Mouse (Mus musculus): ENCODE data around the gene Vsig10l. TPM values are rescaled to one million over a fixed set of nuclear protein-coding genes. Genes with fewer than 3 reads are reported as not detected.

Vsig10l gene
- 10.9 and 12.9 TPM in 2 replicates for polyA plus RNA-seq (2012; rRNA removed)

DNA sequence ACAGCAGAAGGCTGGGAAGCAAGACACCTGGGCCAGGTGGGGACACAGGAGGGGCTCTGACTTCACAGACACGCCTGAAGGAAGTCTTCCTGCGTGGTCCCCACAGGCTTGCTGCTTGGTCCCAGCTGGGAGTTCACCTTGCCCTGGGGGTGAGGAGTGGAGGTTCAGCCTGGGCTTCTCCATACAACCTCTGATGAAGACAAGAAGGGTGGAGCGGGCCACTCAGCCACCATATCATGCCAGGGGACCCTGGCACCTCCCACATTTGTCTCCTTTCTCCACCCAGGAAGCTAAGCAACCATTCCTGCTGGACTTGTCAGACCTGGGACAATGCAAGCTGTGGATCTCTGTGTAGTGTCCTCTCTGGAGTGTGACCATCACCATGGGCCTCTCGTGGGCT is at the start of gene Vsig10l:
TSS of gene Vsig10l (plus strand) at position 301 of the 400 bp plus-strand sequence.
- H3K4me1 ChIP-seq (ENCODE audit: control insufficient read depth, insufficient read depth, low read length), result peaks cover 16% of the 10 kb centered on the region
- H3K27ac ChIP-seq (ENCODE audit: control insufficient read depth, insufficient read depth, low read depth, low read length), result no peak within 1 kb of the TSS
- H3K4me3 ChIP-seq (ENCODE audit: control insufficient read depth, low read depth, low read length), result no peak within 1 kb of the TSS
- H3K36me3 ChIP-seq (ENCODE audit: control insufficient read depth, insufficient read depth, low read length), result no peaks in the 10 kb centered on the region
- no peak for TF ChIP-seq POLR2A (IDR thresholded peaks at IDR 0.05; ENCODE audit: control insufficient read depth, low read depth, low read length)
- TF ChIP-seq CTCF (IDR thresholded peaks at IDR 0.05; ENCODE audit: control insufficient read depth, insufficient read depth, insufficient replicate concordance, low read depth, low read length), result no peak
- H3K27me3 ChIP-seq (ENCODE audit: control insufficient read depth, insufficient read depth, low read length), result no peaks in the 10 kb centered on the region

DNA sequence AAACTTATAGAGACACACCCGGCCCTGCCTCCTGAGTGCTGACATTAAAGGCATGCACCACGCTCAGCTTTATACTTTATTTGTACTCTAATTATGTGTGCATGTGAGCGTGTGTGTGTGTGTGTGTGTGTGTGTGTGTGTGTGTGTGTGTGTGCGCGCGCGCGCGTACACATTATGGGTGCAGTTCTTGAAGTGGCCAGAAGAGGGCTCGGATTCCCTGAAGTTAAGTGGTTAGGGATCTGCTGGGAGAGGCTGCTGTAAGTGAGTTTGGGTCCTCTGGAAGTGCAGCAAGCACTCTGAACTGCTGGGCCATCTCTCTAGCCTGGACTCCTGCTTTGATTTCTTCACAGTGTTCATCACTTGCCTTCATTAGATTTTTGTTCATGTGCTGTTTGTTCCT is 45.7 kb upstream of the Vsig10l start:
- no peak for TF ChIP-seq POLR2A (IDR thresholded peaks at IDR 0.05; ENCODE audit: control insufficient read depth, low read depth, low read length)
- TF ChIP-seq CTCF (IDR thresholded peaks at IDR 0.05; ENCODE audit: control insufficient read depth, insufficient read depth, insufficient replicate concordance, low read depth, low read length), result peak; percentile 36; the same call in 1 of the 2 replicates
- H3K4me1 ChIP-seq (ENCODE audit: control insufficient read depth, insufficient read depth, low read length), result no peaks in the 10 kb centered on the region; the same call in 1 of the 2 replicates
- H3K36me3 ChIP-seq (ENCODE audit: control insufficient read depth, insufficient read depth, low read length), result no peaks in the 10 kb centered on the region
- H3K27me3 ChIP-seq (ENCODE audit: control insufficient read depth, insufficient read depth, low read length), result no peaks in the 10 kb centered on the region
- no peak overlapping the region for H3K4me3 ChIP-seq (ENCODE audit: control insufficient read depth, low read depth, low read length)
- H3K27ac ChIP-seq (ENCODE audit: control insufficient read depth, insufficient read depth, low read depth, low read length), result no peak overlapping the region

DNA sequence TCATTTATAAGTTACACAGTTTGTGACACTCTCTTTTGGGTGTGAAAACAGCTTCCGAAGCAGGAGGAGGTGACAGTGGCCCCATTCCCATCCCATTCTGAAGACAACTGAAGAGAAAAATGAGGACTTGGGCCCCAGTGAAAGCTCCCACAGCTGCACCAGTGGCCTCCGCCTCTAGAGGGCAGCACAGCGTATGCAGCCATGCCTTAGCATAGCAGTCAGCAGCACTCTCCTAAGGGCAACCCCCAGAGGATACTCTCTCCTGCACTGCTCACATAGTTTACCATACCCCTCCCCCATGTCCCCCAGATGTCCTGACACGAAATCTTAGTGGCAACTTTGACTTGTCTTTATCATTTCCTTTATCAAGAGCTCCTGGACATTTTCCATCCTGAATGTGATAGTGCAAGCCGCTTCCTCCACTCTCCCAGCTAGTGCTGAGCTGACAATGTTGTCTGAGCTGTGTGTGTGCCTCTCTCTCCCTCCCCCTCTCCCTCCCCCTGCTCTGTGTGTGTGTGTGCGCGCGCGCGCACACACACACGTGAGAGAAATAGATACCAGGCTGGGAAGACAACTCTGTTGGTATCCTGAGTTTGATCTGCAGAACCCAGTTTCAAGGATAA is 39.8 kb upstream of the Vsig10l start:
- Histone ChIP-seq H3K4me3 (ENCODE audit: control insufficient read depth, low read depth, low read length) (no peak overlapping the region), H3K4me1 (ENCODE audit: control insufficient read depth, insufficient read depth, low read length) (no peaks in the 10 kb centered on the region; the same call in 1 of the 2 replicates), H3K36me3 (ENCODE audit: control insufficient read depth, insufficient read depth, low read length) (no peaks in the 10 kb centered on the region), H3K27me3 (ENCODE audit: control insufficient read depth, insufficient read depth, low read length) (no peaks in the 10 kb centered on the region), H3K27ac (ENCODE audit: control insufficient read depth, insufficient read depth, low read depth, low read length) (no peak overlapping the region)
- TF ChIP-seq CTCF (IDR thresholded peaks at IDR 0.05; ENCODE audit: control insufficient read depth, insufficient read depth, insufficient replicate concordance, low read depth, low read length) (peak; percentile 96), POLR2A (IDR thresholded peaks at IDR 0.05; ENCODE audit: control insufficient read depth, low read depth, low read length) (no peak)

DNA sequence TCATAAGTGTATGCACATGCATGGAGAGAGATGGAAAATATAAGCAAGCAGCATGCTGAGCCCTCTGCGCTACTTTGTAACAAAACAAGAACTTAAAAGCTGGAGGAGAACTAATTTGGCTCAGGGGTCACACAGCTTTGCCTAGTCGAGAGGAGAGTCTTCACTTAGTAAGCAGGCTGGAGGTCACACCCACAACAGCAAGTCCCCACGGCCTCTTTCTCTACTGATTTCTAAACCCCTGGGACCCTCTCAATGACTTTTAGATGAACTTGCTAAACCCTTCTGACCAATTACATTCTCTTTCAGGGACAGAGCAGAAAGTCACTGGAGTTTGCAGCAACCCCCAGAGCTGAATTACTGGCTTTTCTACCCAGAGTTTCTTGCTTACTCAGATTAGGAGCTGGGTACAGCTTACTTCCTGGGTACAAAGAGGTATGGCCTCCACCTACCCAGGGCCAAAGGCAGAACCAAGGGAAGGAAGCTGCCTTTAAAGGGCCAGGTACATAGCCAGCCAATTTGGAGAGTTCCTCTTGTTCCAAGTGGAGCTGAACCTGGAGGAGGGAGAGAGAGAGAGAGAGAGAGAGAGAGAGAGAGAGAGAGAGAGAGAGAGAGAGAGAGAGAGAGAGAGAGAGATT is 38.8 kb upstream of the Vsig10l start:
- Histone ChIP-seq H3K27ac (ENCODE audit: control insufficient read depth, insufficient read depth, low read depth, low read length) (no peak overlapping the region), H3K4me3 (ENCODE audit: control insufficient read depth, low read depth, low read length) (no peak overlapping the region), H3K36me3 (ENCODE audit: control insufficient read depth, insufficient read depth, low read length) (no peaks in the 10 kb centered on the region), H3K4me1 (ENCODE audit: control insufficient read depth, insufficient read depth, low read length) (no peaks in the 10 kb centered on the region; the same call in 1 of the 2 replicates), H3K27me3 (ENCODE audit: control insufficient read depth, insufficient read depth, low read length) (no peaks in the 10 kb centered on the region)
- no peak for TF ChIP-seq POLR2A (IDR thresholded peaks at IDR 0.05; ENCODE audit: control insufficient read depth, low read depth, low read length)
- TF ChIP-seq CTCF (IDR thresholded peaks at IDR 0.05; ENCODE audit: control insufficient read depth, insufficient read depth, insufficient replicate concordance, low read depth, low read length), result no peak

DNA sequence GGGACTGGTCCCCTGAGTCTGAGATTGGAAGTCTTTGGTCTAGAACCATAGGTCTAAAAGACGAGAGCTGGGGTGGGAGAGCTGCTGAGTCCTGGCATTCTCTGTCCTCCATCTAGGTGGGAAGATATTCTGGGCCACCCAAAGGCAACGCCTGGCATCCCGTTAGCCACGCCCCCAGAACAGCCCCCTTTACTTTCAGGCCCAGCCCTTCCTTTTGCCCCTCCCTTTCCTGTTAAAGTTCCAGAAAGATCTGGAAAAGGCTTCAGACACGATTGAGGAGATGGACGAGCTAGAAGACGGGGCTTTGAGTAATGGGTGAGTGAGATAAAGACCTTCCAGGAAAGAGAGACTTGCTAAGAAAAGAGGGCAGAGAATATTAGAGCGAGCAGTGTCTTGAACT is 35.5 kb upstream of the Vsig10l start, which contains the start of gene Lim2:
TSS of gene Lim2 (plus strand) at position 265 of the 400 bp plus-strand sequence.
- no peak within 1 kb of the TSS for H3K27ac ChIP-seq (ENCODE audit: control insufficient read depth, insufficient read depth, low read depth, low read length)
- TF ChIP-seq POLR2A (IDR thresholded peaks at IDR 0.05; ENCODE audit: control insufficient read depth, low read depth, low read length) (no peak), CTCF (IDR thresholded peaks at IDR 0.05; ENCODE audit: control insufficient read depth, insufficient read depth, insufficient replicate concordance, low read depth, low read length) (no peak)
- H3K4me1 ChIP-seq (ENCODE audit: control insufficient read depth, insufficient read depth, low read length), result no peaks in the 10 kb centered on the region; the same call in 1 of the 2 replicates
- no peaks in the 10 kb centered on the region for H3K27me3 ChIP-seq (ENCODE audit: control insufficient read depth, insufficient read depth, low read length)
- H3K36me3 ChIP-seq (ENCODE audit: control insufficient read depth, insufficient read depth, low read length), result no peaks in the 10 kb centered on the region
- H3K4me3 ChIP-seq (ENCODE audit: control insufficient read depth, low read depth, low read length), result no peak within 1 kb of the TSS

DNA sequence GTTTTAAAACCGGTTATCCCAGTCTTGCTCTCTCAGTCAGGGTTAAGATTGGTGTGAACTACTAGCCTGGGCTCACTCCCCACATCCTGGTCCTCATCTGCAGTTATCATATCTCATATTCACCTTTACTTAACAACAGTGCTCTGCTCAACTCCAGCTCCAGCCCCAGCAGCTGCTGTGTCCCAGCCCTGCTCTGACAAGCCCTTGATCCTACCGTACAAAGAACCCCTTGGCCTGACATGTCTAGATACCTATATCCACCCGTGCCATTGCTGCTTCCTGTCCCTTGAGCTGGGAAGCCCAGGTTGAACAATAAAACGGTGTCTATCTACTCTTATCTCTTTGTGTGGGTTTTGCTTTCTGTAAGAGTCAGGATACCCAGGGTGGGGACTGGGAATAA is 33.5 kb upstream of the Vsig10l start:
- Histone ChIP-seq H3K36me3 (ENCODE audit: control insufficient read depth, insufficient read depth, low read length) (no peaks in the 10 kb centered on the region), H3K27me3 (ENCODE audit: control insufficient read depth, insufficient read depth, low read length) (no peaks in the 10 kb centered on the region), H3K4me3 (ENCODE audit: control insufficient read depth, low read depth, low read length) (no peak overlapping the region), H3K27ac (ENCODE audit: control insufficient read depth, insufficient read depth, low read depth, low read length) (no peak overlapping the region), H3K4me1 (ENCODE audit: control insufficient read depth, insufficient read depth, low read length) (no peaks in the 10 kb centered on the region)
- TF ChIP-seq POLR2A (IDR thresholded peaks at IDR 0.05; ENCODE audit: control insufficient read depth, low read depth, low read length) (no peak), CTCF (IDR thresholded peaks at IDR 0.05; ENCODE audit: control insufficient read depth, insufficient read depth, insufficient replicate concordance, low read depth, low read length) (no peak)

DNA sequence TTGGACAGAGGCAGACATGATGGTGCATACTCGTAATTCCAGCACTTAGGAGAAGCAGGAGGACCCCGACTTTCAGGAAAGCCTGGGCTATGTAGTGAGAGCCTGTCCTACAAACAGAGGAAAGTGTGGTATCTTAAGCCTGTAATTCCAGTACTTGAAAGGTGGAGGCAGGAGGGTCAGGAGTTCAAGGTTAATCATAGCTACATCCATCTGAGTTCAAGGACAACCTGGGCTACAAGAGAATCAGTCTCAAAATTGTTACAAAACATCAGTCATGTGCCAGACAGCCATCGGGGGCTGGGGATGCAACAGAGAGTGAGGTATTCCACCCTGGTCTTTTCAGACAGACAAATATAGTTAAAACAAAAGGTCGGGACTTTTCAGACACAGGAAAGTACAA is 30.1 kb upstream of the Vsig10l start:
- Histone ChIP-seq H3K36me3 (ENCODE audit: control insufficient read depth, insufficient read depth, low read length) (no peaks in the 10 kb centered on the region), H3K27ac (ENCODE audit: control insufficient read depth, insufficient read depth, low read depth, low read length) (no peak overlapping the region), H3K27me3 (ENCODE audit: control insufficient read depth, insufficient read depth, low read length) (no peaks in the 10 kb centered on the region), H3K4me3 (ENCODE audit: control insufficient read depth, low read depth, low read length) (no peak overlapping the region), H3K4me1 (ENCODE audit: control insufficient read depth, insufficient read depth, low read length) (no peaks in the 10 kb centered on the region)
- TF ChIP-seq CTCF (IDR thresholded peaks at IDR 0.05; ENCODE audit: control insufficient read depth, insufficient read depth, insufficient replicate concordance, low read depth, low read length) (no peak), POLR2A (IDR thresholded peaks at IDR 0.05; ENCODE audit: control insufficient read depth, low read depth, low read length) (no peak)

Measured in testis, adult 2 months (tissue).